Mouse (Mus musculus): ENCODE results near the gene Zfp319.

Gene Zfp319

GRCm38 (mm10) chr8:95310342-95310970, 21.3 kb downstream of the Zfp319 start, which contains the start of gene Tepp:
Tepp (plus strand) TSS chr8:95310566.
- no peak for DNase-seq (ENCODE audit: low read depth, low spot score)

GRCm38 (mm10) chr8:95306431-95306830, 25.3 kb downstream of the Zfp319 start, which contains the start of gene Cngb1:
Cngb1 (minus strand) TSS chr8:95306585.
- DNase-seq (ENCODE audit: low read depth, low spot score), result no peak

GRCm38 (mm10) chr8:95305526-95305925, 26.2 kb downstream of the Zfp319 start:
- DNase-seq (ENCODE audit: low read depth, low spot score), result no peak

GRCm38 (mm10) chr8:95302410-95302809, 29.3 kb downstream of the Zfp319 start:
- DNase-seq (ENCODE audit: low read depth, low spot score), result peak; percentile 58

- DNase-seq (ENCODE audit: low read depth, low spot score), result no peak
Observed at GRCm38 (mm10) chr8:95293891-95294290, 37.9 kb downstream of the Zfp319 start.

DNA sequence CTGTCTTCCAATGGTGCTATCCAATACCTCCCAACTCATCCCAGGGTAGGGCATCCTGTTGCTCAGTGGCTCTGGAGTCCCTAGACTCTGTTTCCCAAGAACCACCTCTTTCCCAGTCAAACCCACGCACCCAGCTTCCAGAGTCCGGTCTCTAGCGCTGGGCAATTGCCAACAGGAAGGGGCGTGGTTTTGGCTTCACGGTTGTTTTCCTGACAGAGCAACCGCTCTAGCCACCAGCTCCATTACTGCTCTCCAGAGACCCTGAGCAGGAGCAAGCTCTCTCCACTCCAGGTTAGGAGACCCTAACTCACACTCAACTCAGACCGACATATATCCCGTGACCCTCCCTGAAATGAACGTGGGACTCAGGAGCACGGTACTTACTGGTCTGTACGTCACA, 38.6 kb downstream of the Zfp319 start:
- DNase-seq (ENCODE audit: low read depth, low spot score), result no peak

- DNase-seq (ENCODE audit: low read depth, low spot score), result no peak
Observed at GRCm38 (mm10) chr8:95289066-95289650, 42.6 kb downstream of the Zfp319 start.

DNA sequence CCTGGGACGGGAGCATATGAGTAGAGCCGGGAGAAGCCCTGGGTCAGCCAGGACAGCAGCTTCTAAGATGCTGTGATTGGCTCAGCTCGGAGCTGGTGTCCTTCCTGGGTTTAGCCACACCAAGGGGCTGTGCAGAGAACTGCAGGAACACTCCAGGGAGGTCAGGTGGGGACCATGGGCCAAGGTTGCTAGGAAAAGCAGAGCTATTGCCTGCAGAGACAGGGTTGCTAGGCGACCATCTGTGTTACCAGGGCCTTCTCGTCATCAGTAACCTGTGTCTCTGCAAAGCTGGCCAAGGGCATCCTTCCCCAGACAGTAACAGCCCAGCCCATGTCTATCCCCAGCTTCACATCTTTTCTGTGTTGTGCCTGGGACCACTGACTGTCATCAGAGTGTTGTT, 50.3 kb downstream of the Zfp319 start:
- no peak for DNase-seq (ENCODE audit: low read depth, low spot score)
